Comparison of ENCODE assay signal across 23 mouse cellular contexts in the genomic region with DNA sequence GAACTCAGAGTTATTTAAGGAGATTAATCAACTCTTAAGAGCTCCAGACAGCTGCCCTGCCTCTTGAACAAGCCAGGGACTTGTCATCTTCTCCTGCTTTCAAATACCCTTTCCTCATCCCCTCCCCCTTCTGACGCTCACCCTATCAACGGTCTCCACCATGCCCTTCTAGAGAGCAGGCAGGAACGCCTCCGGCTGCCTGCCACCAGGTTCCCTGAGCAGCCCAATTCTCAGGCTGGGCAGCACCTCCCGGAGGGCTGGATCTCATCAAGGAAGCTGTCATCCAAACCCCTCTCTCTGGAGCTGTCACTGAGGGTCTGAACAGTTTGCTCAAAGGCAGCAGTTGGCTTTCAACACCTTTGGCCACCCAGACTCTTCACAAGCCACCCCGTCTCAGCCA. TPM values are rescaled to one million over a fixed set of nuclear protein-coding genes. Genes with fewer than 3 reads are reported as not detected.
"Had no signal": no experiment of that assay in that cellular context is flagged by ENCODE, and none has a peak within 500 bp of the region (broad histone marks: within the 10 kb centered on the region; RNA-seq: fewer than 3 reads in every experiment).

No protein-coding gene starts in this region.

- DNase-seq: kidney, postnatal 14 days; left cerebral cortex, postnatal 4 days; lung, adult 18-20 months; lung, postnatal 4 days; right cerebral cortex, adult 18-20 months; right cerebral cortex, postnatal 25 days; thymus, postnatal 36 days had no signal

- H3K27ac ChIP-seq: kidney, embryonic 15.5 days; limb, embryonic 13.5 days; liver, embryonic 14.5 days; midbrain, embryonic 10.5 days; midbrain, embryonic 15.5 days; neural tube, embryonic 13.5 days had no signal

- H3K4me1 ChIP-seq: kidney, embryonic 15.5 days had no signal

- ATAC-seq: midbrain, embryonic 15.5 days had no signal

- H3K9ac ChIP-seq: kidney, embryonic 15.5 days; limb, embryonic 13.5 days; liver, embryonic 14.5 days; midbrain, embryonic 15.5 days; neural tube, embryonic 13.5 days had no signal

- H3K4me3 ChIP-seq: kidney, embryonic 15.5 days; limb, embryonic 13.5 days; midbrain, embryonic 10.5 days; midbrain, embryonic 15.5 days; neural tube, embryonic 13.5 days had no signal

- H3K4me2 ChIP-seq: kidney, embryonic 15.5 days; limb, embryonic 13.5 days; midbrain, embryonic 15.5 days; neural tube, embryonic 13.5 days had no signal

- H3K27me3 ChIP-seq: midbrain, embryonic 15.5 days had no signal

- H3K36me3 ChIP-seq: kidney, embryonic 15.5 days; limb, embryonic 13.5 days; midbrain, embryonic 10.5 days; midbrain, embryonic 15.5 days; neural tube, embryonic 13.5 days had no signal

- H3K9me3 ChIP-seq: kidney, embryonic 15.5 days; limb, embryonic 13.5 days; midbrain, embryonic 10.5 days; midbrain, embryonic 15.5 days; neural tube, embryonic 13.5 days had no signal

RNA-seq across cellular contexts. Expression of a gene that starts 10.2 kb away (rescaled TPM):
- total RNA-seq: layer of hippocampus, adult 8-10 months; layer of hippocampus, postnatal 14 days; left cerebral cortex, adult 18-20 months; left cerebral cortex, postnatal 10 days; left cerebral cortex, postnatal 4 days; liver, adult 2 months; megakaryocyte, adult 5-6 weeks had no signal
- polyA plus RNA-seq: kidney, embryonic 15.5 days; large intestine, adult 2 months; limb, embryonic 13.5 days; liver, adult 2 months; liver, embryonic 14.5 days; lung, embryonic 16.5 days; midbrain, embryonic 10.5 days; midbrain, embryonic 15.5 days; neural tube, embryonic 13.5 days; small intestine, adult 2 months; thymus, postnatal 0 days had no signal
